Mouse (Mus musculus) limb, embryonic 14.5 days (tissue): Measurements from ENCODE around the gene Susd3. TPM values are rescaled to one million over a fixed set of nuclear protein-coding genes. Genes with fewer than 3 reads are reported as not detected.
A peak's percentile ranks its signal among the peaks of the same experiment; 100 is the strongest.

ENCODE experiments used
- ATAC-seq: fragments of 200-750 bp; cut with Nextera tagmentation; 2 replicates; pipeline ENCODE4 v1.8.0; 2017; ENCODE audit warnings: low read depth, moderate number of reproducible peaks, moderate TSS enrichment; ENCODE audit not compliant: low FRiP score
- DNase-seq: peaks from one replicate; pipeline ENCODE4 v3.0.0-alpha.2; 2015; ENCODE audit warnings: low spot score
- H3K27ac ChIP-seq: fragments of 300-500 bp; sonication (generic); replicated peaks from 2 replicates; pipeline ENCODE4 v1.5.1; 2014; ENCODE audit warnings: low read depth, mild to moderate bottlenecking, low read length, moderate library complexity, mixed read lengths
- H3K27me3 ChIP-seq: fragments of 300-500 bp; sonication (generic); 2 replicates; pipeline ENCODE4 v1.6.1; 2014; ENCODE audit warnings: low read length, mixed read lengths; ENCODE audit not compliant: control insufficient read depth, insufficient read depth
- H3K36me3 ChIP-seq: fragments of 300-500 bp; sonication (generic); 2 replicates; pipeline ENCODE4 v1.6.1; 2014; ENCODE audit warnings: mild to moderate bottlenecking, low read length, moderate library complexity, mixed read lengths; ENCODE audit not compliant: control insufficient read depth, insufficient read depth
- H3K4me1 ChIP-seq: fragments of 300-500 bp; sonication (generic); 2 replicates; pipeline ENCODE4 v1.6.1; 2014; ENCODE audit warnings: antibody characterized with exemption, low read length, mixed read lengths; ENCODE audit not compliant: control insufficient read depth, insufficient read depth
- H3K4me2 ChIP-seq: fragments of 300-500 bp; sonication (generic); replicated peaks from 2 replicates; pipeline ENCODE4 v1.6.1; 2014; ENCODE audit warnings: low read depth, mild to moderate bottlenecking, low read length, moderate library complexity; ENCODE audit not compliant: severe bottlenecking
- H3K4me3 ChIP-seq: fragments of 300-500 bp; sonication (generic); replicated peaks from 2 replicates; pipeline ENCODE4 v1.5.1; 2014; ENCODE audit warnings: low read length
- H3K9ac ChIP-seq: fragments of 300-500 bp; sonication (generic); 2 replicates; pipeline ENCODE4 v1.6.1; 2014; ENCODE audit warnings: mild to moderate bottlenecking, low read depth, low read length, moderate library complexity; ENCODE audit not compliant: severe bottlenecking
- H3K9me3 ChIP-seq: fragments of 300-500 bp; sonication (generic); 2 replicates; pipeline ENCODE4 v1.6.1; 2016; ENCODE audit warnings: low read length; ENCODE audit not compliant: control insufficient read depth
- POLR2A ChIP-seq: fragments of 200-500 bp; IDR thresholded peaks from 2 replicates; pipeline ENCODE4 v1.8.0; 2012; ENCODE audit warnings: inconsistent platforms, mild to moderate bottlenecking, moderate library complexity, borderline replicate concordance; ENCODE audit not compliant: insufficient read depth, insufficient read length; ENCODE audit errors: extremely low read depth
- WGBS: fragments of 180-500 bp; shearing (Covaris S2); extraction: QIAGEN DNeasy Blood & Tissue Kit; methylation state at CpG from one replicate; pipeline ENCODE4 v1.1.7; 2014; 5-methylcytosine and 5-hydroxymethylcytosine counted together
- polyA plus RNA-seq, 2 experiments: library from polyadenylated mRNA; depleted of rRNA in 1 of 2; stranded (reverse) in 1 of 2; unstranded in 1 of 2; fragments of >200 nt; fragmentation: Nextera tagmentation in 1 of 2; extraction: Ambion mirVana in 1 of 2; gene quantifications; 2 replicates each; pipeline versions ENCODE4 v1.2.1 to v1.2.3; 2012 to 2014

The Susd3 gene
- polyA plus RNA-seq, 2 experiments: 2.2 to 2.6 TPM

DNA sequence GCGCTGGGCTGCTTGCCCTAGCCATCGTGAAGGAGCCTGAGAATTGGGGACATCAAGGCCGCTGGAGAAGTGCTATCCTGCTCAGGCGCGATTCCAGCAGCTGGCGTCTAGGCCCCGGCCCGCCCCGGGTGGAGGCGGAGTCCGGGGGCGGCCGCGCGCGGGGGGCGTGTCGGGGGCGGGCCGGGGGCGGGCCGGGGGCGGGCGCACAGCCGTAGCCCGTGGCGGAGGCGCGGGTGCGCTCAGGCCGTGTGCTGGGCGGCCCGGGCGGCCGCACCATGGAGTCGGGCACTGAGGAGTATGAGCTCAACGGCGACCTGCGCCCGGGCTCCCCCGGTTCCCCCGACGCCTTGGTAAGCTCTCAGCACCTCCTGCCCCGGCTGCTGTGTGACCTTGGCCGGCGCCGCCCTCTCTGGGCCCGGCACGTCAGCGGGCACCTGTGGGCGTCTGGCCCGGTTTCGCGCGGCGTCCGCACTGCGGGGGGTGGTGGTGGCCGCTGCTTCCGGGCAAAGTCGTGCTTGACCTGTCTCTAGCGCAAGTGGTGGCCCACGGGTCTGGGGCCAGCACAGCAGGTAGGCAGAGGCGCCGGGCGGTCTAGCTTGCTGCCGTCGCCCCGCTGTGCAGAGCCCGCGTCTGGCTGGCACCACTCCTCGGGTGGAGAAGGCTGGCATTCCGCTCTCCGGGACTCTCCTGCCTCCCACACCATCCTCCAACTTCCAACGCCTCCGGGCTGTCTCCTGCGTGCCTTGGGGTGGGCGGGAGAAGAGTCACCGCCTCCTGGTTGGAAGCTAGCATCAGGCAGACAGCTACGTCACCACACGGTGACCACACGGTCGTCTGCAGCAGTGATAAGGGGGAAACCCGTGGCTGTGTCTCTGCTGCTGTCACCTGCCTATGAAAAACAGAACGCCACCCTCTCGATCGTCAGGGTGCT lies 61.0 kb downstream of the Susd3 start, which contains the start of gene Ninj1:
TSS of gene Ninj1 (plus strand) at position 198 of the 931 bp plus-strand sequence.
- H3K4me2 ChIP-seq: peak within 1 kb of the TSS; percentile 99
- peak; percentile 78; the same call in 1 of the 2 replicates for TF ChIP-seq POLR2A
- no peaks in the 10 kb centered on the region for H3K9me3 ChIP-seq
- peak; percentile 79 for DNase-seq
- H3K9ac ChIP-seq: peak within 1 kb of the TSS; percentile 67
- H3K27ac ChIP-seq: peak within 1 kb of the TSS; percentile 68
- no peaks in the 10 kb centered on the region for H3K27me3 ChIP-seq
- under 1% methylated on average over 48 of the region's 87 CpGs for WGBS
- peaks cover 28% of the 10 kb centered on the region for H3K4me1 ChIP-seq
- no peaks in the 10 kb centered on the region for H3K36me3 ChIP-seq
- peak within 1 kb of the TSS; percentile 84 for H3K4me3 ChIP-seq
- peak; percentile 95 for ATAC-seq

DNA sequence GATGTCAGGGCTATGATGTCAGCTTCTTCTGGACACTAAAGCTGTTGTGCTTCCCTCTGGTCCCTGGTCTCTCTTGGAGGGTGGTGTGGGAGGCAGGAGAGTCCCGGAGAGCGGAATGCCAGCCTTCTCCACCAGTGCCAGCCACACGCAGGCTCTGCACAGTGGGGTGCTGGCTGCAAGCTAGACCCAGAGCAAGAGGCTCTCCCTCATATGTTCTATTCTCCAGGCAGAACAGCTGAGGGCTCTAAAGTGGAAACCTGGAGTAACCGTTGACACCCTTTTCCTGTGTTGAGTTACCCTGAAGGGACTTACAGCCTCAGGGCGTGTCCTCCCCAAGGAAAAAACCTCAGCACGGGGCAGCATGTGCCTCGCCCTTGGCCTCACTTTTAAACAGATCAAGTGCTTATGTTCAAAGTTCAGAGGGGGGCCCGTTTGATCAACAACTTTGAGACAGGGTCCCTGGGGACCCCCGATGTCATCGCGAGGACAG lies 61.7 kb downstream of the Susd3 start:
- Histone ChIP-seq H3K27ac (peak overlapping the region; percentile 68), H3K4me1 (peaks cover 28% of the 10 kb centered on the region), H3K36me3 (no peaks in the 10 kb centered on the region), H3K9ac (peak overlapping the region; percentile 67), H3K27me3 (no peaks in the 10 kb centered on the region), H3K4me2 (peak overlapping the region; percentile 99), H3K9me3 (no peaks in the 10 kb centered on the region), H3K4me3 (peak overlapping the region; percentile 84)
- TF ChIP-seq POLR2A: no peak
- no peak for DNase-seq
- no peak; the same call in 1 of the 2 replicates for ATAC-seq
- WGBS: 16% methylated on average over 11 of the region's 11 CpGs

DNA sequence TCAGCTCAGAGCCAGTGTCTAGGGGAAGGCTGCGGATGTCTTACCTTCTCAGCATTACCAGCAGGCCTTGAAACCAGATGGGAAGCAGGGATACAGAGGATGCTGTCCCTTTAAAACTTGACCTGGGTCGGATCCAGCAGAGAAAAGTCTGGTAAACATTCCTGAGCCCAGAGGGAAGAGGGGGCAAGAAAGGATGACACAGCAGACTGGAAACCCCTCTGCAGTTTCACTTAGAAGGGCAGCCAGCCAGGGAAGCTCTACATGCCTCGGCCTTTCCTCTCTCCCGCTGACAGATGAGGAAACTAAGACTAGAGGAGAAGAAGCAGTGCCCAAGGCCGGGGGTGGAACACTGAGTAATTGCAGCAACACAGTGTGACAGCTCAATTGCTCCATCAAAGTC lies 64.9 kb downstream of the Susd3 start:
- WGBS: 42% methylated on average over 5 of the region's 5 CpGs
- no peak overlapping the region for H3K9ac ChIP-seq
- no peaks in the 10 kb centered on the region for H3K27me3 ChIP-seq
- no peak overlapping the region for H3K4me2 ChIP-seq
- ATAC-seq (no peak), DNase-seq (no peak)
- no peak overlapping the region for H3K4me3 ChIP-seq
- no peaks in the 10 kb centered on the region for H3K36me3 ChIP-seq
- H3K9me3 ChIP-seq: no peaks in the 10 kb centered on the region
- H3K27ac ChIP-seq: no peak overlapping the region
- peaks cover 20% of the 10 kb centered on the region for H3K4me1 ChIP-seq
- TF ChIP-seq POLR2A: no peak

DNA sequence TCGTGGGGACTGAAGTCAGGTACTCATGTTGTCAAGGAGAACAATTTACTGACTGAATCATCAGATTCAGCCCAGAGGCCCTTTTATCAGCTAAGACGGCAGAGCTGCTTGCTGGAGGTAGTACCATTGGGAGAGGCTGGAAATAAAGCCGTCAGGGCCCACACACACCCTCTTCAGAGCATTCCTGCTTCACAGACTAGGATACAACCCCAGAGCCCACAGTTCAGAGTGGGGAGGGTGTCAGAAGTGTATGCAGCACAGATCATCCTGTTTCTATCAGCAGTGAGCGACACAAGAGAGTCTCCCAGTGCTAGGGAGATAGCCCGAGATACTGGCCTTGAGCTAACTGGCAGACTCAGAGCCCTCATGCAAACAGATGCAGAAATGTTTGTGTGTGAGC lies 65.3 kb downstream of the Susd3 start:
- ATAC-seq (no peak), DNase-seq (no peak)
- Histone ChIP-seq H3K9ac (no peak overlapping the region), H3K27me3 (no peaks in the 10 kb centered on the region), H3K9me3 (no peaks in the 10 kb centered on the region), H3K4me3 (no peak overlapping the region), H3K4me1 (peaks cover 18% of the 10 kb centered on the region), H3K4me2 (no peak overlapping the region), H3K27ac (no peak overlapping the region), H3K36me3 (no peaks in the 10 kb centered on the region)
- 63% methylated on average over 5 of the region's 5 CpGs for WGBS
- TF ChIP-seq POLR2A: no peak

DNA sequence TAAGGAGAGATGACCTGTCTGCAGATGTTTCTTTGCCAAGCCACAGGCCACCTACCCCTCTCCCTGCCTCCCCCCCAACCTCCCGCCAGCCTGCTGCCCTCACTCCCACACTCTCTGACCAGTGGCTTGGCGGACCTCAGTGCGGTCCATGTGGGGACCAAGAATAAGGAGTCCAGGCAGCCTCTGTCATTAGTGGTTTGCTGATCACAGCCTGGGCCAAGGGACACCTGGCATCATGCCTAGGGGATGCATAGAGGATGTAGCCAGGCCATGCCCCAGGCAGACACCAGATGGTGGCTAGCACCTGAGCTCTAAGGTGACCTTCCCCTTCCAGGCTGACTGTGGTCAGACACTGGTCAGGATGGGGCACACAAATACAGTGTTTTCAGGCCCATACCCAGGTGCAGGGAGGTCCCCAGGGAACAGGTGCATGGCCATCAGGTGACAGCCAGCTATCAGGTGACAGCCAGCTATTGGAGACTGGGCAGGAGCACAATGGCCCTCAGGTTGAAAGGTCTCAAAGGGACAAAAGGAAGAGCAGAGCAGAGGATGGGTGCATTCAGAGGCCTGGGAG lies 67.0 kb downstream of the Susd3 start:
- WGBS: 86% methylated on average over 3 of the region's 3 CpGs
- no peaks in the 10 kb centered on the region for H3K36me3 ChIP-seq
- no peak for ATAC-seq

More for the DNA sequence above, 67.0 kb downstream of the Susd3 start:
- Histone ChIP-seq H3K9ac (no peak overlapping the region), H3K4me2 (no peak overlapping the region), H3K9me3 (no peaks in the 10 kb centered on the region), H3K4me3 (no peak overlapping the region), H3K4me1 (peaks cover 11% of the 10 kb centered on the region), H3K27me3 (no peaks in the 10 kb centered on the region), H3K27ac (no peak overlapping the region)
- no peak for DNase-seq
- TF ChIP-seq POLR2A: no peak
